Mouse (Mus musculus): ENCODE measurements at regions not wholly inside any gene's neighbourhood (a gene's known extent, or its start where the extent isn't known, plus 50 kb on each side); places are given as distances from the start of the nearest gene placed in this dataset. TPM values are rescaled to one million over a fixed set of nuclear protein-coding genes. Genes with fewer than 3 reads are reported as not detected.

DNA sequence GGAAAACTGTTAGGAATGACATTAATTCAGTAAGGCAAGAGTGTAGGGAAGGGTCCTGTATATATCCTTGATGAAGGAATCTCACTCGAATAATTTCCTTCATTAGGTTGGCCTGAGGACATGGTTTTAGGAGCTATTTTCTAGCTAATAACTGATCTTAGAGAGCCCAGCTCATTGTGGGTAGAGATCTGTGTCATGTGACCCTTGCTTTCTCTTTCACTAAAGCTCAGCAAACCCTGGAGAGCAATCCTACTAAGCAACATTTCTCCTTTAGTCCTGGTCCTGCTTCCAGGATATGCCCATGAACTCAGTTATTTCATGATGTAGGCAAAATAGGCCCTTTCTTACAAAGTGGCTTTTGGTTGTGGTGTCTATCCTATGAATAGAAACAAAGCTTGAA is 197.3 kb upstream of the Cdh18 start:
- 86% methylated on average over 1 of the region's 1 CpGs for whole genome bisulfite sequencing
- H3K36me3 ChIP-seq (replicated peaks; ENCODE audit: control insufficient read depth, insufficient read depth): no peaks in the 10 kb centered on the region
- H3K27me3 ChIP-seq (ENCODE audit: control insufficient read depth, insufficient read depth, low read length): no peaks in the 10 kb centered on the region
- H3K9ac ChIP-seq: no peak overlapping the region
- no peaks in the 10 kb centered on the region for H3K4me1 ChIP-seq (replicated peaks; ENCODE audit: control insufficient read depth, insufficient read depth, low read length)
- no peak overlapping the region for H3K27ac ChIP-seq
- no peak for DNase-seq (ENCODE audit: low spot score)
- no peak overlapping the region for H3K4me2 ChIP-seq (replicated peaks)
- H3K9me3 ChIP-seq (ENCODE audit: control insufficient read depth, low read length): no peaks in the 10 kb centered on the region
- no peak for ATAC-seq (ENCODE audit: low FRiP score)
- no peak overlapping the region for H3K4me3 ChIP-seq (replicated peaks; ENCODE audit: low read length)

Small RNAs in the stretch of these regions (microRNA-seq; reads per million reads assigned to microRNA genes)
- not detected for gene Gm27525
